Mouse (Mus musculus): ENCODE results near the gene Btg2. TPM values are rescaled to one million over a fixed set of nuclear protein-coding genes. Genes with fewer than 3 reads are reported as not detected.
A peak's percentile ranks its signal among the peaks of the same experiment; 100 is the strongest.

Gene Btg2
- polyA plus RNA-seq, 1 experiment from 2014 or later: 82.6 TPM

DNA sequence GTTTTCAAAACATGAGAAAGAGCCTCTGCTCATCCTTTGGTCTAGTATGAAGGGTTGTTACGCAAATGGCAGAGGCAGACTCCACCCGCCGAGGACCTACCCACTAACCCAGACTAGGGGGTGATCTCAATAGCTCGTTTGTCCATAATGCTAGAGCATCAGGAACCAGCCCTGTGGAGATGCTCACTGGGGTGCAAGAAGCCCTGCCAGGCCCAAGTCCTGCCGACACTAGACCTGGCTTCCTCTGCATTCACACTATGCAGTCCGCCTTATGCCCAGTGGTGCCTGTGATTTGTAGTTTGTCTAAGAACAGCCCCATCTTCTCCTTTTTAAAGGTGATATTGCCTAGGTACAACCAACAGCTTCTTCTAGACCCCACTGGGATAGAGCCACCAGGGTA is 31.5 kb downstream of the Btg2 start:
- no peaks in the 10 kb centered on the region for H3K36me3 ChIP-seq (ENCODE audit: control insufficient read depth, insufficient read depth, low read length)
- WGBS: 86% methylated on average over 6 of the region's 6 CpGs
- no peak overlapping the region for H3K9ac ChIP-seq (ENCODE audit: low read length)
- H3K4me2 ChIP-seq (ENCODE audit: low read length): no peak overlapping the region
- DNase-seq (ENCODE audit: low spot score): no peak
- ATAC-seq: no peak
- H3K4me3 ChIP-seq (ENCODE audit: low read depth, low read length): no peak overlapping the region
- H3K9me3 ChIP-seq (replicated peaks; ENCODE audit: control insufficient read depth, low read length): no peaks in the 10 kb centered on the region
- H3K27me3 ChIP-seq (replicated peaks; ENCODE audit: control insufficient read depth, insufficient read depth, low read length): no peaks in the 10 kb centered on the region
- H3K27ac ChIP-seq (ENCODE audit: low read depth, low read length): no peak overlapping the region
- H3K4me1 ChIP-seq (ENCODE audit: control insufficient read depth, insufficient read depth, low read length): no peaks in the 10 kb centered on the region

DNA sequence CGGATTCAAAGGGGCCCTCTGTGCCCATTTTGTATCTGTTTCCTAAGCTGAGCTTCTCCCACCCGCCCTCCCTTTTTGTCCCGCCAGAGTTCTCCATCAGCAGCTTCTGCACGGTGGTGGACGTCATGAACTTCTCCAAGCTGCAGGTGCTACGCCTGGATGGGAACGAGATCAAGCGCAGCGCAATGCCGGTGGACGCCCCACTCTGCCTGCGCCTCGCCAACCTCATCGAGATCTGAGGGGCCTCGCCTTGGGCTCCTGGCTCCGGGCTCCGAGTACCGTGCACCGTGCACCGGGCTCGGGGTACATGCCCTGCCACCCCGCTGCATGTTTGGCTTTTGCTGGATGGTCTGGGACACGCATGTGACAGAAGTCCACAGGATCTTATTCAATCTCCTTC is 32.5 kb downstream of the Btg2 start:
- Histone ChIP-seq H3K9ac (ENCODE audit: low read length) (peak overlapping the region; percentile 50), H3K9me3 (replicated peaks; ENCODE audit: control insufficient read depth, low read length) (no peaks in the 10 kb centered on the region), H3K36me3 (ENCODE audit: control insufficient read depth, insufficient read depth, low read length) (no peaks in the 10 kb centered on the region), H3K27me3 (replicated peaks; ENCODE audit: control insufficient read depth, insufficient read depth, low read length) (no peaks in the 10 kb centered on the region), H3K27ac (ENCODE audit: low read depth, low read length) (no peak overlapping the region), H3K4me2 (ENCODE audit: low read length) (peak overlapping the region; percentile 50), H3K4me3 (ENCODE audit: low read depth, low read length) (peak overlapping the region; percentile 13; the same call in 1 of the 2 replicates), H3K4me1 (ENCODE audit: control insufficient read depth, insufficient read depth, low read length) (no peaks in the 10 kb centered on the region)
- DNase-seq (ENCODE audit: low spot score) (no peak), ATAC-seq (peak; percentile 49)
- 20% methylated on average over 23 of the region's 23 CpGs for WGBS

DNA sequence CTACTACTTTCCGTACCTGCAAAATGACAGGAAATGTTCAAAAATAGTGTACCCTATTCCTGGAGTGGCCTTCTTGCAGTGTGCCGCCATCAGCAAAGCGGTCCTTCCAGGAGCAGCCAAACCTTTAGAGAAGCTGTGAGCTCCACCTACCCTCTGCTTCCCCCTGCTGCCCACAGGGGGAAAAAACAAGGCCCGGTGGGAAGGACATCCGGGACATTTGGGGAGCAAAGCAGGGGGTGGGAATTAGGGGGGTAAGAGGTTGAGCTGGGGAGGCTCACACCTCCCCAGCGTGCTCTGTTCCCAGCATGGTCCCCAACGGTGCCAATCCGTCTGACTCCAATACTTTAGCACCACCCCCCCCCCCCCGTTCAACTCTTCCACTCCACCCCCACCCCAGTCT is 32.9 kb downstream of the Btg2 start:
- no peaks in the 10 kb centered on the region for H3K9me3 ChIP-seq (replicated peaks; ENCODE audit: control insufficient read depth, low read length)
- 0 out of 2 replicates have a peak overlapping the region, but pooled peaks have one; percentile 24 for H3K27ac ChIP-seq (ENCODE audit: low read depth, low read length)
- 5% methylated on average over 8 of the region's 9 CpGs for WGBS
- H3K4me1 ChIP-seq (ENCODE audit: control insufficient read depth, insufficient read depth, low read length): no peaks in the 10 kb centered on the region
- peak; percentile 77 for ATAC-seq
- peak overlapping the region; percentile 13; the same call in 1 of the 2 replicates for H3K4me3 ChIP-seq (ENCODE audit: low read depth, low read length)
- peak; percentile 89 for DNase-seq (ENCODE audit: low spot score)
- peak overlapping the region; percentile 50 for H3K4me2 ChIP-seq (ENCODE audit: low read length)
- H3K9ac ChIP-seq (ENCODE audit: low read length): peak overlapping the region; percentile 50
- no peaks in the 10 kb centered on the region for H3K36me3 ChIP-seq (ENCODE audit: control insufficient read depth, insufficient read depth, low read length)
- no peaks in the 10 kb centered on the region for H3K27me3 ChIP-seq (replicated peaks; ENCODE audit: control insufficient read depth, insufficient read depth, low read length)

DNA sequence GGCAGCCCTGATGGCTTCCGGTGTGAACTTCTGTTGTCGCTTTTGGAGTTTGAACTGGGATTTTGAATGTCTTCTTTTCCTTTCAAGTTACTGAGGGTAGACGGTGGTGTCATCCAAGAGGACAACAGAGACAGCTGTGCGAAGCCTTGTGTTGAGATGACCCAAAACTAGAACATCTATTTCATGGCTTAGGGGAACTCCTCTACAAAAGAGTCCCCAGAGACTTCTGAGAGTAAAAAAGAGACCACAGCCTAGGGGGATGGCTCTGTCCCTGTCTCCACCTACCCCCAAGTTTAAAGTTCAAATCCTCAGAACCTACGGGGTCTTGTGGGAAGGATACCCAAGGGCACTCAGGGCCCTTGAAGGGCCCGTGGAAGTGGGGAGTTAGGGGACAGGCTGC is 34.1 kb downstream of the Btg2 start:
- Histone ChIP-seq H3K27me3 (replicated peaks; ENCODE audit: control insufficient read depth, insufficient read depth, low read length) (no peaks in the 10 kb centered on the region), H3K4me3 (ENCODE audit: low read depth, low read length) (no peak overlapping the region), H3K4me1 (ENCODE audit: control insufficient read depth, insufficient read depth, low read length) (no peaks in the 10 kb centered on the region), H3K4me2 (ENCODE audit: low read length) (no peak overlapping the region), H3K27ac (ENCODE audit: low read depth, low read length) (no peak overlapping the region), H3K9ac (ENCODE audit: low read length) (no peak overlapping the region), H3K9me3 (replicated peaks; ENCODE audit: control insufficient read depth, low read length) (no peaks in the 10 kb centered on the region), H3K36me3 (ENCODE audit: control insufficient read depth, insufficient read depth, low read length) (no peaks in the 10 kb centered on the region)
- 93% methylated on average over 6 of the region's 6 CpGs for WGBS
- ATAC-seq (no peak), DNase-seq (ENCODE audit: low spot score) (no peak)

DNA sequence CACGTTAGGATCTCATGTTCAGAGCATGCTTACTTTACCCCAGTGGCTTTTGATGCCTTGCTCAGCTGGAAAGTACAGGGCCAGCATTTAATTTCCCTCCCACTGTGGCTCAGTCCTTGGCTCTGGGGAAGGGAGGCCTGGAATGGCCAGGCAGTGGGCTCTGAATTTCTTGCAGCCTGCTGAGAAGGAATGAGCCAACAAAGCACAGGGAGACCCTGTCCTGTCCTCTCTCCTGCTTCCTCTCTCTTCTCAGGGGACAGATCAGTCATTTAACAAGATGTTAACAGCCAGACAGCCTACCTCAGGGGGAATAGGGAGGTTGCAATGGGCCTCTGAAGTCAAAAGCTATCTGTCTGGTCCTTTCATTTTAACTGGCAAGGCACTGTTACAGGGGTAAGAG is 36.6 kb downstream of the Btg2 start:
- Histone ChIP-seq H3K36me3 (ENCODE audit: control insufficient read depth, insufficient read depth, low read length) (no peaks in the 10 kb centered on the region), H3K27ac (ENCODE audit: low read depth, low read length) (no peak overlapping the region), H3K9me3 (replicated peaks; ENCODE audit: control insufficient read depth, low read length) (no peaks in the 10 kb centered on the region), H3K27me3 (replicated peaks; ENCODE audit: control insufficient read depth, insufficient read depth, low read length) (no peaks in the 10 kb centered on the region), H3K4me2 (ENCODE audit: low read length) (no peak overlapping the region), H3K9ac (ENCODE audit: low read length) (no peak overlapping the region), H3K4me1 (ENCODE audit: control insufficient read depth, insufficient read depth, low read length) (no peaks in the 10 kb centered on the region), H3K4me3 (ENCODE audit: low read depth, low read length) (no peak overlapping the region)
- ATAC-seq (no peak), DNase-seq (ENCODE audit: low spot score) (no peak)
- WGBS: 6% methylated on average over 1 of the region's 1 CpGs

DNA sequence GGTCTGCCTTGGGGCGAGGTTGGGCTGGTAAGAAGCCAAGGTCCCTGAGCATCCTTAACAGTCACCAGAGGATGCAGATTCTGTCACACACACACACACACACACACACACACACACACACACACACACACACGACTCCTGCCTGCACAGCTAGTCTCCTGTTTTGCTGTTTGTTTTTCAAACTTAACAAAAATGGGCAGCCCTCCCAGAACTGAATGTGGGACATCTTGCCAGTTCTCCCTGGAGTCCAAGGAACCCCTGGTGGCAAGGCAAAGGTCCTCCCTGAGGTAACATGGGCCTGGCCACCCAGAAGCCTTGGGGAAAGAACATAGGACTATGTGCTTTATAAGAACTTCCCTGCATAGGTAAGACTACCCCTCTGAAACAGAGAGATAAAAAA is 37.0 kb downstream of the Btg2 start:
- no peak overlapping the region for H3K9ac ChIP-seq (ENCODE audit: low read length)
- no peaks in the 10 kb centered on the region for H3K9me3 ChIP-seq (replicated peaks; ENCODE audit: control insufficient read depth, low read length)
- no peaks in the 10 kb centered on the region for H3K4me1 ChIP-seq (ENCODE audit: control insufficient read depth, insufficient read depth, low read length)
- WGBS: 70% methylated on average over 2 of the region's 2 CpGs
- no peak overlapping the region for H3K4me2 ChIP-seq (ENCODE audit: low read length)
- DNase-seq (ENCODE audit: low spot score) (no peak), ATAC-seq (no peak)
- no peaks in the 10 kb centered on the region for H3K36me3 ChIP-seq (ENCODE audit: control insufficient read depth, insufficient read depth, low read length)
- H3K4me3 ChIP-seq (ENCODE audit: low read depth, low read length): no peak overlapping the region
- H3K27ac ChIP-seq (ENCODE audit: low read depth, low read length): no peak overlapping the region
- no peaks in the 10 kb centered on the region for H3K27me3 ChIP-seq (replicated peaks; ENCODE audit: control insufficient read depth, insufficient read depth, low read length)

DNA sequence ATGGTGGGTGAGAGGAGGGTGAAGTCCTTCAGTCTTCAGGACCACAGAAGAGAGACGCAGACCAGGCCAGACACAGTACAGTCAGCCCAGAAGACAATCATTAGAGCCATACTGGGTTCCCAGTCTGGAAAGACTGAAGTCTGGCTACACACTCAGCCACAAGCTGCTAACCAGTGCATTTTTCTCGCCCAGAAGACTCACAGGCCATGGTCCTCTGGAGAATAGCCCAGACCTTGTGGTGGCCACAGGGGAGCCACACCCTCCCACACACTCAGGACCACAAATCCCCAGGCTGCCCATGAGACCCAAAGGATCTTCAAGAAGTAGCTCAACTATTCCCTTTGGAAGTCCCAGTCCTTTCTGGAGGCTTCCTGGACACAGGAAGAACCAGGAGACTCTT is 39.6 kb downstream of the Btg2 start:
- no peak overlapping the region for H3K9ac ChIP-seq (ENCODE audit: low read length)
- WGBS: 88% methylated on average over 2 of the region's 2 CpGs
- H3K9me3 ChIP-seq (replicated peaks; ENCODE audit: control insufficient read depth, low read length): no peaks in the 10 kb centered on the region
- H3K27ac ChIP-seq (ENCODE audit: low read depth, low read length): no peak overlapping the region
- no peak for DNase-seq (ENCODE audit: low spot score)
- no peaks in the 10 kb centered on the region for H3K27me3 ChIP-seq (replicated peaks; ENCODE audit: control insufficient read depth, insufficient read depth, low read length)
- no peak overlapping the region for H3K4me3 ChIP-seq (ENCODE audit: low read depth, low read length)
- no peaks in the 10 kb centered on the region for H3K4me1 ChIP-seq (ENCODE audit: control insufficient read depth, insufficient read depth, low read length)
- no peak for ATAC-seq
- no peak overlapping the region for H3K4me2 ChIP-seq (ENCODE audit: low read length)
- no peaks in the 10 kb centered on the region for H3K36me3 ChIP-seq (ENCODE audit: control insufficient read depth, insufficient read depth, low read length)

DNA sequence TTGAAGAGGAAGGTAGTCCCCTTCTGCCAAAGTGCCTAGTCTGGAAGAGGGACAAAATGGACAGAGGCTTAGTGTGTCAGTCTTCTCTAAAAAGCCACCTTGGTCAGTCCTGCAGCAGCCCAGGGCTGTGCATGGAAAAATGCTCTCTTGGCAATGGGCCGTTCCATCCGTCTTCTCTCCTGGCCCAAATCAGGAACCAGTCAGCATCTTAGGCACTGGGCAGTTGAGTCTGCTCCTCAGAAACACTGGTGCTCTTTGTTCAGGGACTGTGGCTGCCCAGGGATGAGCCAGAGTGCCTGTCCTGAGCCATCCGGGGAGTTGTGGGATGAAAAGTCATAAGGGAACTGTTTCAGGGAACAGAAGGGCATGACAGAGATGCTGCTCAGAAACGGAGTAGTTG is 40.6 kb downstream of the Btg2 start:
- WGBS: 91% methylated on average over 4 of the region's 4 CpGs
- H3K27me3 ChIP-seq (replicated peaks; ENCODE audit: control insufficient read depth, insufficient read depth, low read length): no peaks in the 10 kb centered on the region

DNA sequence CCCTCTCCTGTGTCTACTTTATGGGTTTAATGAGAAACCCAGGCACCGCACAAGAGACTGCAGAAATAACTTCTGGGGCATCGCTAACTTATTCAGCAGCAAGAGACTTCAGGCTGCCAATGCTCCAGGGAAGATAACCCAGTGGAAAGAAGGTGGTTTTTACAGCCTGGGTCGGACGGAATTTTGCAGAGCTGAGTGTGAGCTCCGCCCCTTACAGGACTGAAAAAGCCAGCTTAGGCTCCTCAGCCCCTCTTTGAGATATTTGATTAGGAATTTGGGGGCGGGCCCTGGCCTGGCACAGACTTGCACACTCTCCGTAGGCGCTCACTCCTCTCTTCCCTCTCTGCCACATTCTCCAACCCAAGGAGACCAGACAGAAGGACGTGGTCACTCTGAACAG is 41.7 kb downstream of the Btg2 start, which contains the start of gene Fmod:
TSS of gene Fmod (plus strand) at position 83 of the 400 bp plus-strand sequence.
- Histone ChIP-seq H3K36me3 (ENCODE audit: control insufficient read depth, insufficient read depth, low read length) (no peaks in the 10 kb centered on the region), H3K4me1 (ENCODE audit: control insufficient read depth, insufficient read depth, low read length) (no peaks in the 10 kb centered on the region), H3K9ac (ENCODE audit: low read length) (no peak within 1 kb of the TSS), H3K4me2 (ENCODE audit: low read length) (no peak within 1 kb of the TSS), H3K9me3 (replicated peaks; ENCODE audit: control insufficient read depth, low read length) (no peaks in the 10 kb centered on the region), H3K27me3 (replicated peaks; ENCODE audit: control insufficient read depth, insufficient read depth, low read length) (no peaks in the 10 kb centered on the region), H3K27ac (ENCODE audit: low read depth, low read length) (no peak within 1 kb of the TSS), H3K4me3 (ENCODE audit: low read depth, low read length) (no peak within 1 kb of the TSS)
- no peak for DNase-seq (ENCODE audit: low spot score)
- WGBS: 32% methylated on average over 9 of the region's 9 CpGs
- ATAC-seq: no peak

More for the DNA sequence above, 40.6 kb downstream of the Btg2 start:
- no peaks in the 10 kb centered on the region for H3K36me3 ChIP-seq (ENCODE audit: control insufficient read depth, insufficient read depth, low read length)
- DNase-seq (ENCODE audit: low spot score): no peak
- H3K4me3 ChIP-seq (ENCODE audit: low read depth, low read length): no peak overlapping the region
- H3K9ac ChIP-seq (ENCODE audit: low read length): no peak overlapping the region
- no peaks in the 10 kb centered on the region for H3K4me1 ChIP-seq (ENCODE audit: control insufficient read depth, insufficient read depth, low read length)
- H3K27ac ChIP-seq (ENCODE audit: low read depth, low read length): no peak overlapping the region
- H3K9me3 ChIP-seq (replicated peaks; ENCODE audit: control insufficient read depth, low read length): no peaks in the 10 kb centered on the region
- no peak for ATAC-seq
- no peak overlapping the region for H3K4me2 ChIP-seq (ENCODE audit: low read length)

Measured in forebrain, embryonic 14.5 days (tissue).